Mouse (Mus musculus): ENCODE results near the gene Brsk1.

DNA sequence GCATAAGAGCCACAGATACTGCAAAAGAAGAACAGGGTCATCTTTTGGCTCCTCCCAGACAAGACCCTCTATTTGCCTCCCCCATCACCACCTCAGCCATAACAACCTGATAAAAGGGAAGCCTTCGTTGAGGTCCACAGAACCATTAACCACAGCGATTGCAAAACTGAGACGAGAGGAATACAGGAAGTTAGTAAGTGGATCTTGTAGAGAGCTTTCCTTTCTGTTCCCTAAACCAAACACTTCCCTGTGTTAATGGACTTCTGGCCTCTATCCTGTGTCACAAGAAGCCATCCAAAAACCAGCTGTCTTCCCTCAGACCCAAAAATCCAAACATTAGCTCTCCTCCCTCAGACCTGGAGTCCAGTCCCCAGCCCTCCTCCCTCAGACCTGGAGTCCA is 34.0 kb downstream of the Brsk1 start:
- TF ChIP-seq CTCF (IDR thresholded peaks at IDR 0.05) (no peak), EP300 (IDR thresholded peaks at IDR 0.05) (no peak)

Measured in lung, postnatal 0 days (tissue).